Mouse (Mus musculus) lung, embryonic 15.5 days (tissue): Measurements from ENCODE around the gene Pnpla2. TPM values are rescaled to one million over a fixed set of nuclear protein-coding genes. Genes with fewer than 3 reads are reported as not detected.
A peak's percentile ranks its signal among the peaks of the same experiment; 100 is the strongest.

Experiments used
- ATAC-seq: fragments of 200-750 bp; cut with Nextera tagmentation; 2 replicates; pipeline ENCODE4 v1.8.0; 2017; ENCODE audit warnings: moderate number of reproducible peaks, borderline replicate concordance; ENCODE audit not compliant: low FRiP score, low TSS enrichment; ENCODE audit errors: extremely low read depth
- H3K27ac ChIP-seq: fragments of 300-500 bp; sonication (generic); 2 replicates; pipeline ENCODE4 v1.5.1; 2015; ENCODE audit warnings: moderate library complexity, mild to moderate bottlenecking, inconsistent platforms
- H3K27me3 ChIP-seq: fragments of 300-500 bp; sonication (generic); 2 replicates; pipeline ENCODE4 v1.6.1; 2015; ENCODE audit warnings: inconsistent platforms
- H3K36me3 ChIP-seq: fragments of 300-500 bp; sonication (generic); 2 replicates; pipeline ENCODE4 v1.6.1; 2015; ENCODE audit warnings: inconsistent platforms
- H3K4me1 ChIP-seq: fragments of 300-500 bp; sonication (generic); 2 replicates; pipeline ENCODE4 v1.6.1; 2015; ENCODE audit warnings: inconsistent platforms
- H3K4me2 ChIP-seq: fragments of 300-500 bp; sonication (generic); 2 replicates; pipeline ENCODE4 v1.6.1; 2015; ENCODE audit warnings: inconsistent platforms, mild to moderate bottlenecking, moderate library complexity
- H3K4me3 ChIP-seq: fragments of 300-500 bp; sonication (generic); 2 replicates; pipeline ENCODE4 v1.5.1; 2015; ENCODE audit warnings: mild to moderate bottlenecking, inconsistent platforms
- H3K9ac ChIP-seq: fragments of 300-500 bp; sonication (generic); 2 replicates; pipeline ENCODE4 v1.6.1; 2015; ENCODE audit warnings: inconsistent platforms
- H3K9me3 ChIP-seq: fragments of 300-500 bp; sonication (generic); 2 replicates; pipeline ENCODE4 v1.6.1; 2016; ENCODE audit warnings: inconsistent platforms
- WGBS: fragments of 180-500 bp; shearing (Covaris S2); methylation state at CpG from one replicate; pipeline ENCODE4 v1.1.7; 2015; 5-methylcytosine and 5-hydroxymethylcytosine counted together
- polyA plus RNA-seq: library from polyadenylated mRNA; unstranded; fragments of >200 nt; fragmentation: Nextera tagmentation; extraction: Ambion mirVana; gene quantifications from 2 replicates; pipeline ENCODE4 v1.2.1, GENCODE M21; 2015

Pnpla2 gene
- polyA plus RNA-seq, 1 experiment from 2014 or later: 41.6 TPM

DNA sequence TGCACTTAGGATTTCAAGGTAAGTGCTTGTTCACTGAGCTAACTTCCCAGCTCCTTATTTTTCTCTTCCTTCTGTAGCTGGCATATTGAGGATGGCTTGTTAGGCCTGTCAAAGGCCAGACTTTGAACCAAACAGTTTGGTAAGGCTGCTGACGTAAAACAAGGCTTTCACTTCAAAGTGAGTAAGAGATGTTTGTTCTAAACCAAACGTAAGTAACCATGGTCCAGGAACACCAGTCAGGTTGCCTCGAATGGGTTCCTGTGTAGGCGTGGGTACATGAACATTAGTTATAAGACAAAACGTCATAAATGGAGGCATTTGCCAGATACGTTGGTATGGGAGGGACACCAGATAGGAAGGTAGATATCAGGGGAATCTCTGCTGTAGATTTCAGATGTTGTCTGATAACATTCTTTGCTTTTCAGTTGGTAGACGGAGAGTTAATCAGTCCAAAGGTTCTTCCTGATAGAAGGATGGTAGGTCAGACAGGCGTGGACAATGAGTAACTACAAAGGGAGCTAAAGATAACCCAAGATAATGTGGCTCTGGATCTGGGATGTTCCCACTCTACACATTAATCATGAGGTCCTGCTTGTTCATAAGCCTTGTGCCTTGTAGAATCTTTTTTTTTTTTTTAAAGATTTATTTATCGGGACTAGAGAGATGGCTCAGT, 34.8 kb upstream of the Pnpla2 start:
- Histone ChIP-seq H3K4me1 (no peaks in the 10 kb centered on the region), H3K27ac (no peak overlapping the region), H3K36me3 (no peaks in the 10 kb centered on the region), H3K4me3 (no peak overlapping the region), H3K9ac (no peak overlapping the region), H3K9me3 (no peaks in the 10 kb centered on the region), H3K4me2 (no peak overlapping the region), H3K27me3 (no peaks in the 10 kb centered on the region)
- no peak for ATAC-seq
- WGBS: 64% methylated on average over 9 of the region's 9 CpGs

DNA sequence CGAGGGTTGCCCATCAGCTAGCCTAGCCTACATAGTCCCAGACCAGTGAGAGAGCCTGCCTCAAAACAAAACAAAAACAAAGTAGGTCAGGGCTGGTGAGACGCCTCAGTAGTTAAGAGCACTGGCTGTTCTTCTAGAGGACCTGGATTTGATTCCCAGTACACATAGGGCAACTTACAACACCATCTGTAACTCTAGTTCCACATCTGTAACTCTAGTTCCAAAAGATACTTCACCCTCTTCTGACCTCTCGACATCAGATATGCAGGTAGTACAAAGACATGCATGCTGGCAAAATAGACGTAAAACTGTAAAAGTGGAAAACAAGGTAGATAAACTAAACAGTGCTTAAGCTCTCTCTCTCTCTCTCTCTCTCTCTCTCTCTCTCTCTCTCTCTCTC, 31.2 kb upstream of the Pnpla2 start:
- H3K36me3 ChIP-seq: no peaks in the 10 kb centered on the region
- H3K27ac ChIP-seq: no peak overlapping the region
- no peak overlapping the region for H3K4me3 ChIP-seq
- ATAC-seq: no peak
- H3K9ac ChIP-seq: no peak overlapping the region
- H3K27me3 ChIP-seq: no peaks in the 10 kb centered on the region
- H3K9me3 ChIP-seq: no peaks in the 10 kb centered on the region
- no peaks in the 10 kb centered on the region for H3K4me1 ChIP-seq
- WGBS: 64% methylated on average over 4 of the region's 4 CpGs
- H3K4me2 ChIP-seq: no peak overlapping the region

DNA sequence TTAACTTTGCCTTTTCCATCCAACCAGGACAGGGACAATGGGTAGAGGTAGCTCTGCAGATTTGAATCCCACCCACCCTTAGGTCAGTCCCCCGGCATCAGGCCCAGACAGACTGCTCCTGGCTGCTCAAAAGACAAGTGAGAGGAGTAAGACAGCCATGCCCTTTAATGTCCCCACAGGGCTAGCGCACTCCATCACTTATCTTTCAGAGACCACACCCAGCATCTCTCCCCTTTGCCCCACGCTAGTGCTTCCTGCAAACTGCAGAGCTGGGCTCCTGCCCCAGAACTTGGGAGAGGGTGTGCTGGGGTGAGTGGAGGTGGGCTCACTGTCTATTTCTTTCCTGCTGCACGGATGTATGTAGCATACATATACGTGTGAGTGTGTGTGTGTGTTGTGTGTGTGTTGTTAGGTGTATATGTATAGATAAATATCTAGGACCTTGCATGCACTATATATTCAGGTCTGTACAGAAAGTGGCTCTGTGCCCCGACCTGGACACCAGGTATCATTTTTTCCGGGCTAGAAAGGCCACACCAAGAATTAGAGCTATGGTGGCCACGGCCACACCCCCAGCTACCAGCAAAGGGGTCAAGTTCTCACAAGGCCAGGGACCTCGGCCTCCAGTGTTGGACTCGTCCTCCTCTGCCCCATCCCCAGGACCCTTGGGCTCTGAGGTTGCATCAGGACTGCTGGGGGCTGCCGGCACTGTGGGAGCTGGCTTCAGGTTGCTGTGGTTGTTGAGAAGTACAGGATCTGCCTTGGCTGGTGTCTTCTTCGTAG, 27.9 kb upstream of the Pnpla2 start:
- H3K27ac ChIP-seq: no peak overlapping the region
- H3K4me1 ChIP-seq: no peaks in the 10 kb centered on the region
- H3K36me3 ChIP-seq: peaks cover 19% of the 10 kb centered on the region
- no peak for ATAC-seq
- no peak overlapping the region for H3K4me2 ChIP-seq
- WGBS: 76% methylated on average over 12 of the region's 12 CpGs
- no peak overlapping the region for H3K4me3 ChIP-seq
- no peaks in the 10 kb centered on the region for H3K9me3 ChIP-seq
- H3K27me3 ChIP-seq: no peaks in the 10 kb centered on the region
- H3K9ac ChIP-seq: no peak overlapping the region

DNA sequence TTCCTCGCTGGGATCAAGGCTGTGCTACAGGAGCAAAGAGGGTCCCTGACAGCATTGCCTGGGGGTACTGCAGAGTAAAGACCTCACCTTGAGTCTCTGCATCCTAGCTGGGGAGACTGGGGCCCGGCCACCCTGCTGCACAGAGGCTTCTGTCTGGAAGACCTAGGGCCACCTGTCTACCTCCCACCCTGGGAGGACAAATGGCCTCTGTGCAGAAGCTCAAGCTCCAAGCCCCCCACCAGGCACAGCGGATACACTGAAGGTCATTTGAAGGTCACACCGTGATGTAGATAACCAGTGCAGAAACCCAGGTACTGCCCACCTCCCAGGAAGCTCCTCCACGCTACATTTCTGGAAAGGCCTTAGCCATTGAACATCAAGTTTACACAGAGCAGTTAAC, 26.3 kb upstream of the Pnpla2 start:
- peaks cover 25% of the 10 kb centered on the region for H3K36me3 ChIP-seq
- peaks cover under 1% of the 10 kb centered on the region; the same call in 1 of the 2 replicates for H3K4me1 ChIP-seq
- H3K9ac ChIP-seq: no peak overlapping the region
- 46% methylated on average over 5 of the region's 5 CpGs for WGBS
- ATAC-seq: no peak
- no peak overlapping the region for H3K27ac ChIP-seq
- H3K9me3 ChIP-seq: no peaks in the 10 kb centered on the region
- no peak overlapping the region for H3K4me2 ChIP-seq
- H3K4me3 ChIP-seq: no peak overlapping the region
- H3K27me3 ChIP-seq: no peaks in the 10 kb centered on the region

DNA sequence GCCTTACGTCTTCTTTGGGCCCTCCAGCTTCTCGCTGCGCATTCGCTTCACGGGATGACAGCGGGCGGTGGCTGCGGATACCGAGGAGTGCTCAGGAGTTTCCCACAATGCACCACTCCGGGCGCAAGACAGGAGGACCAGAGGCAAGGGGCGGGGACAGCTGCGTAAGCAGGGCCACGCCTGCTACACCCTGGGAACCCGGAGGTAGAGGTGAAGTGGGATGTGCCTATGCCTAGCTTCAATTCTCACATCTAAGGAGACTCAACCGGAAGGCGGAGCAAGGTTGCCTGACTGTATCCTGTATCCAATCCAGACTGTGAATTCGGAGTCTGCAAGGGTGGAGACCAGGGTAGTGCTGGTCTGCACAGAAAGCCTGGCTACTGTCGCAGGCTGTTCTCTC, 25.7 kb upstream of the Pnpla2 start, which contains the start of gene Cend1:
Cend1 (minus strand) TSS at position 182 of the 400 bp plus-strand sequence.
- WGBS: 6% methylated on average over 19 of the region's 19 CpGs
- Histone ChIP-seq H3K4me2 (peak within 1 kb of the TSS; percentile 28), H3K36me3 (peaks cover 27% of the 10 kb centered on the region), H3K27ac (no peak within 1 kb of the TSS), H3K4me3 (no peak within 1 kb of the TSS), H3K4me1 (peaks cover 6% of the 10 kb centered on the region), H3K9me3 (no peaks in the 10 kb centered on the region), H3K9ac (no peak within 1 kb of the TSS), H3K27me3 (no peaks in the 10 kb centered on the region)
- ATAC-seq: no peak; the same call in 1 of the 2 replicates

DNA sequence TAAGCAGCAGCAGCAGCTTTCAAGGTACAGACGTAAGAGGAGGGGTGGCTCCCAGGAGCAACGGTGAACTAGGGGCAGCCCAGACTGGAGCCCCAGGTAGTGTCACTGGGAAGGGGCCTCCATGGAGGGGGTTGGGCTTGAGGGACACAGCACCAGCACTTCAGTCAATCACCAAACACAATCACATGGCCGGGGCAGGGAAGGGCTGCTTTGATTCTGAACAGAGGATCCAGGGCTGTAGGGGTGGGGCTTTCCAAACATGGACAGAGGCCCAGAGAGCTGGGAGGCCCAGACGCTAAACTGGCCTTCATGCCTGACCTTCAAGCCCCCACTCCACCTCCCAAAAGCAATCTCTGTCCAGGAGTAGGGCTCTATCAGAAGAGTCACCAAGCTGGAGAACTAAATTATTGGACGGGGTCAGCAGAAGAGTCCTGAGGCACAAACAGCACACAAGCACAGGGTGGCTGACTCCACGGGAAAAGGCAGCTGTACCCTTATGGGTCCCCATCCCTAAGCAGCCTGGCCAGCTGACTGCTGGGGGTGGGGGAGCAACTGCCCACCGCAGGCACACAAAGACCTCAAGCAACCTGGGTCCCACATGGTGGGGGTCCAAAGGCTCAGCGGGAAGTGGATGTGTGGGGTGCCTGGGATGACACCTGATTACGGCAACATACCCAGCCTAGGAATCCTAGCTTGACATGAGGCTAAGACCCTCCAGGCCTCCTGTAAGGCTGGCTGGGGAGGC, 25.0 kb upstream of the Pnpla2 start:
- Histone ChIP-seq H3K9ac (no peak overlapping the region), H3K36me3 (peaks cover 27% of the 10 kb centered on the region), H3K27me3 (no peaks in the 10 kb centered on the region), H3K9me3 (no peaks in the 10 kb centered on the region), H3K4me1 (peaks cover 13% of the 10 kb centered on the region), H3K4me3 (no peak overlapping the region), H3K4me2 (no peak overlapping the region), H3K27ac (no peak overlapping the region)
- no peak for ATAC-seq
- 58% methylated on average over 9 of the region's 9 CpGs for WGBS

DNA sequence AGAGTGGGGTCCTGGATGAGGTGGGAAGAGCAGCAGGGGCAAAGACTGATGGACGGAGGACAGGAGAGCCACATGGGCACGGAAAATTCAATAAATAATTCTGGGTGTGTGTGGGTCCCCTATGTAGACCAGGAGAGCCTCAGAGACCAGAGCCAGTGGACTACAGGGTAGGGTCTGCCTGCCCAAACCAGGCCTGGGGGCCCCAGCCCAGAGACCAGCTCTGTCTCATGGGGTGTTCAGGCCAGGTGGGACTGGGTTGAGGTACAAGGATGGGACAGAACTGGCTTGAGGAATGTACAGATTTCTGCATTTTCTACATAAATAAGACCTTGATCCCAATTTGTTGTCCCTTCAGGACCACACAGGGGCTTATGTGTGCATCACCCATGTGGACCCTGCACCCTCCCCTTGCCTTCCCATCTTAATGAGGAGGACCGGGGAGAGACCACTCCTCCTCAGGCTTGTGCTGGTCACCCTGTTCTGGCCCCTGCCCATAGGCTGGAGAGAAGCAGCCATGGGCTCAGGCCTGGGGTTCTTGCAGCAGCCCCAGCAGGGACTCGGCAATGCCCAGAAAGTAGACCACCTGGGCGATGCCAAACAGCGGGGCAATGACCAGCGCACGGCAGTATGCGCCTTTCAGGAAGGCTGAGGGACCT, 24.3 kb upstream of the Pnpla2 start:
- H3K9me3 ChIP-seq: no peaks in the 10 kb centered on the region
- no peak overlapping the region for H3K9ac ChIP-seq
- WGBS: 88% methylated on average over 9 of the region's 9 CpGs
- no peak overlapping the region for H3K4me3 ChIP-seq
- peaks cover 27% of the 10 kb centered on the region for H3K36me3 ChIP-seq
- no peaks in the 10 kb centered on the region for H3K27me3 ChIP-seq
- no peak overlapping the region for H3K27ac ChIP-seq
- peaks cover 19% of the 10 kb centered on the region for H3K4me1 ChIP-seq
- no peak overlapping the region for H3K4me2 ChIP-seq
- no peak for ATAC-seq

DNA sequence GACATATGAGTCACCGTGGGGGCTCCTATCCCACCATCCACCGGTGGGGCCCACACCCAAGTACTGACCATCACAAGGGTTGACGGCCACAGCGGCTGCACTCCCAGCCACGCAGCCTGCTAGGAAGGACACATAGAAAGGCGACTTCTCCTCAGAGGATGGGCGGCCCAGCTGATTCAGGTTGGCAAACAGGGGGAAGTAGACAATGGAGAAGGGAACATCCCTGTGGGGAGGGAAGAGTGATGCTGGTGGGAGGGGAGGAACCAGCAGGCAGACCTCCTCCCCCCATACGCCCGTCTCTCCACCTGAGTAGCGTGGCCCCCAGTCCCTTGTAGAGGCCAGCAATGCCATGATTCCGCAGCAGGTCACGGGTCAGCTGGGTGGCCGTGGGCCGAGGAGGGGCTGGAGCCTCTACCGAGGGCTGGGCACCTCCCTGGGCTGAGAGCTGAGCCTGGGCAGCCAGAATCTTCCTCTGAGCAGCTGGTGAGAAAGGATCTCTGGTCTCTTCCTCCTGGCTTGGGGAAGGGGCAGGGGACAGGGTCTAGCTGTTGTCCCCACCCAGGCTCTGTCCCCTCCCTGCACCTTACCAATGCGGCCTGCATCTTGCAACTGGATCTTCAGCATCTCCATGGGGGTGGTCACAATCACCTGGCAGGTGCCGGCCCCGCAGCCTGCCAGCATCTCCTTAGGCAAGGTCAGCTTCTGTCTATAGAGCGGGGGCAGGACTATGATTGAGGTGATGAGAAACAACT, 23.4 kb upstream of the Pnpla2 start:
- Histone ChIP-seq H3K9me3 (no peaks in the 10 kb centered on the region), H3K27me3 (no peaks in the 10 kb centered on the region), H3K4me3 (no peak overlapping the region), H3K36me3 (peaks cover 27% of the 10 kb centered on the region), H3K27ac (no peak overlapping the region), H3K4me2 (no peak overlapping the region), H3K9ac (no peak overlapping the region), H3K4me1 (peaks cover 25% of the 10 kb centered on the region)
- no peak for ATAC-seq
- 93% methylated on average over 19 of the region's 19 CpGs for WGBS

DNA sequence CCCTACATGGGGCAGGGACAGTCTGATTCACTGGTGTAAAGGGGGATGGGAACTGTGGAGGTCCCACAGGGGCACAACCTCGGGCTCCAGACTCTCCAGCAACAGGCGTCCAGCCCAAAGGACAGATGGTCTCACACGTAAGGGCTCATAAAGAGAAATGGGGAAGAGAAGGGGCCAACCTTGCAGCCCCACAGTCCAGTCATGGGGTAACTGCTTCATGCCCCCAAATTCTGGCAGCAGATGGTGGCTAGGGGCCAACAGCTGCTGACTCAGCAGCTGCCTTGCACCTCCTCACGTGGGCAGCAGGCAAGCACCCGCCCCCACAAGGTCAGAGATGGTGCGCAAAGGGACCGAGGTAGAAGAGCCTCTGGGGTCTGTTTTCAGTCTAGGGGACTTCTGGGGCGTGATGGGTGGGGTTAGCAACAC, 22.8 kb upstream of the Pnpla2 start:
- Histone ChIP-seq H3K4me2 (no peak overlapping the region), H3K27ac (no peak overlapping the region), H3K36me3 (peaks cover 27% of the 10 kb centered on the region), H3K4me1 (peaks cover 29% of the 10 kb centered on the region), H3K27me3 (no peaks in the 10 kb centered on the region), H3K9me3 (no peaks in the 10 kb centered on the region), H3K9ac (no peak overlapping the region), H3K4me3 (no peak overlapping the region)
- 74% methylated on average over 8 of the region's 8 CpGs for WGBS
- ATAC-seq: no peak

DNA sequence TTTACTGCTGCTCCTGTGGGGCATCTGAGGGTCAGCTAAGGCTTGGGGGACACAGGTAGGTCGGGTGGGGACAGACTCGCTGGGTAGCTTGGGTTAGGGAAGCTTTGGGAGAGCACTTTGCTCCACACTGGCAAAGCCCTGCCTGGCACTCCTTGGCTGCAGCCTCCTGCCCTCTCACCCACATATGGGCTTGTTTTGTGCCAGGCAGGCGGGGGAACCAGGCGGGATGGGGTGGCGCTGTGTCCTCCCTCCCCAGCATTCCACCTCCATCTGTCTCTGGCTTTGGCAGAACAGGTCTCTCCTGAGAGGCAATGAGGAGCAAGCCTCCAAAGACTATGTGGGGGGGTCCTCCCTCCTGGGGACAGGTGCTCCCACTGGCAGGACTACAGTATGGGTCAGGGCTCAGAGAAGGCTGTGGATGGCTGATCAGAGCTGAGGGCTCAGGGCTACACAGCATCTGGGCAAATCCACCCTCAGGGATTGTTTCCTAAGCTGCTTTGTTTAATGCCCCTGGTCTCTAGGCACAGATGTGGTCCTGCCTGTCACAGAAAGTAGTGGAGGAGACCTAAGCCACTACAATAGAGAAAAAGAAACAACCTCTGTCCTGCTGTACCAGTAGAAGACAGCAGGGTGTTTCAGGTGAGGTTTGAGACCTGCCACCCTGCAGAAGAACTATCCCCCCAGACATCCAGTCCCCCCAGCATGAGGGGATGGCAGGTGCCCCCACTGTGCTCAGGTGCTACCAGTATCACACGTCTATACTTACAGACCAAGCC, 22.1 kb upstream of the Pnpla2 start:
- Histone ChIP-seq H3K9ac (no peak overlapping the region), H3K4me3 (no peak overlapping the region), H3K27me3 (no peaks in the 10 kb centered on the region), H3K27ac (no peak overlapping the region), H3K9me3 (no peaks in the 10 kb centered on the region), H3K36me3 (peaks cover 27% of the 10 kb centered on the region), H3K4me2 (no peak overlapping the region), H3K4me1 (peaks cover 32% of the 10 kb centered on the region)
- no peak for ATAC-seq
- WGBS: 78% methylated on average over 6 of the region's 6 CpGs
